Mouse (Mus musculus): ENCODE data around the gene Cgas. TPM values are rescaled to one million over a fixed set of nuclear protein-coding genes. Genes with fewer than 3 reads are reported as not detected.
A peak's percentile ranks its signal among the peaks of the same experiment; 100 is the strongest.

Cgas gene
- total and polyA plus RNA-seq, 3 experiments: 19.0 to 20.9 TPM; not detected in 1

DNA sequence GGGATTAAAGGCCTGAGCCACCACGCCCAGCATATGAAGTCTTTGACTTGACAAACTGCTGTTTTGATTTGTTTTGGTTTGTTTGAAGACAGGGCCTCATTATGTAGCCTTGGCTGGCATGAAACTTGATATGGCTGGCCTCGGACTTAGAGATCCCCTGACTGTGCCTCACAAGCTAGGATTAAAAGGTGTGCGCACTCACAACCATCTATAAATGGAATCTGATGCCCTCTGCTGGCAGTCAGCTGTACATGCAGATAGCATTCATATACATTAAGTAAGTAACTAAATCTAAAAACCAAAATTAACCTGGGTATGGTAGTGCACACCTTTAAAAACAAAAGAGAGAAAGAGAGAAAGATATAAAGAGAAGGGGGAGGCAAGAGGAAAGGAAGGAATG, 57.1 kb downstream of the Cgas start:
- no peaks in the 10 kb centered on the region for H3K79me2 ChIP-seq (ENCODE audit: control insufficient read depth, insufficient read depth, low read length, poor library complexity)
- no peak overlapping the region for H3K9ac ChIP-seq (ENCODE audit: control insufficient read depth, low read depth, low read length, poor library complexity, severe bottlenecking)
- H3K4me1 ChIP-seq (ENCODE audit: control insufficient read depth in 1 of 2, insufficient read depth in 2 of 2, low read length in 2 of 2): peaks cover 0 to 3% of the 10 kb centered on the region in 2 experiments; a peak in 1 of 4 replicates
- H3K4me3 ChIP-seq (ENCODE audit: control insufficient read depth in 1 of 2, insufficient read depth in 1 of 2, low read depth in 2 of 2, low read length in 2 of 2): no peak overlapping the region
- H3K36me3 ChIP-seq (ENCODE audit: control insufficient read depth in 1 of 2, insufficient read depth in 2 of 2, low read length in 2 of 2): 0 out of 4 replicates have a peak, but pooled peaks cover 0 to 2% of the 10 kb centered on the region in 2 experiments
- H3K27me3 ChIP-seq (ENCODE audit: control insufficient read depth in 1 of 2, insufficient read depth in 2 of 2, low read length in 2 of 2): no peaks in the 10 kb centered on the region; a peak in 1 of 4 replicates
- no peaks in the 10 kb centered on the region for H3K9me3 ChIP-seq (replicated peaks; ENCODE audit: insufficient read depth, low read length)
- DNase-seq (ENCODE audit: low read depth, low spot score): peak; percentile 60
- no peak for TF ChIP-seq MAZ (IDR thresholded peaks at IDR 0.05; ENCODE audit: low read depth, low read length)
- peak; percentile 58 to 87 (median 77) for TF ChIP-seq CTCF (IDR thresholded peaks at IDR 0.05 in 2 of 3, conservative IDR thresholded peaks at IDR 0.05 in 1 of 3; ENCODE audit: control insufficient read depth in 1 of 3, insufficient read depth in 1 of 3, low read depth in 2 of 3, low read length in 3 of 3, poor library complexity in 1 of 3, severe bottlenecking in 1 of 3)
- TF ChIP-seq ETS1 (IDR thresholded peaks at IDR 0.05; ENCODE audit: low read depth, low read length): no peak
- TF ChIP-seq POLR2A (IDR thresholded peaks at IDR 0.05; ENCODE audit: control insufficient read depth in 1 of 2, insufficient read depth in 1 of 2, low read depth in 1 of 2, low read length in 2 of 2, poor library complexity in 1 of 2): no peak
- TF ChIP-seq NRF1 (IDR thresholded peaks at IDR 0.05; ENCODE audit: insufficient read depth, low read depth, low read length, poor library complexity, severe bottlenecking): no peak
- TF ChIP-seq TAL1 (IDR thresholded peaks at IDR 0.05; ENCODE audit: low read length): no peak
- TF ChIP-seq EP300 (IDR thresholded peaks at IDR 0.05; ENCODE audit: low read depth in 1 of 2, low read length in 2 of 2): no peak
- no peak for TF ChIP-seq TBP (IDR thresholded peaks at IDR 0.05; ENCODE audit: low read depth, low read length)
- no peak for TF ChIP-seq MAFK (IDR thresholded peaks at IDR 0.05; ENCODE audit: borderline replicate concordance, low read depth, low read length)
- no peak for TF ChIP-seq RCOR1 (IDR thresholded peaks at IDR 0.05; ENCODE audit: low read depth, low read length)
- TF ChIP-seq MEF2A (IDR thresholded peaks at IDR 0.05; ENCODE audit: extremely low read depth, insufficient replicate concordance, low read depth, low read length, poor library complexity, severe bottlenecking): no peak
- TF ChIP-seq ZMIZ1 (IDR thresholded peaks at IDR 0.05; ENCODE audit: low read depth, low read length): no peak
- no peak for TF ChIP-seq USF2 (IDR thresholded peaks at IDR 0.05; ENCODE audit: borderline replicate concordance in 1 of 2, insufficient read depth in 1 of 2, low read depth in 1 of 2, low read length in 2 of 2)
- no peak for TF ChIP-seq E2F4 (IDR thresholded peaks at IDR 0.05; ENCODE audit: borderline replicate concordance, low read depth, low read length)
- TF ChIP-seq JUND (IDR thresholded peaks at IDR 0.05; ENCODE audit: low read depth, low read length): no peak
- TF ChIP-seq GATA1 (IDR thresholded peaks at IDR 0.05; ENCODE audit: low read depth, low read length): no peak
- TF ChIP-seq ELF1 (IDR thresholded peaks at IDR 0.05; ENCODE audit: low read depth, low read length): no peak
- TF ChIP-seq MAX (IDR thresholded peaks at IDR 0.05; ENCODE audit: low read length): no peak
- TF ChIP-seq ZNF384 (IDR thresholded peaks at IDR 0.05; ENCODE audit: low read depth, low read length): no peak
- TF ChIP-seq SMC3 (IDR thresholded peaks at IDR 0.05; ENCODE audit: low read depth, low read length): peak; percentile 89
- no peak for TF ChIP-seq NELFE (IDR thresholded peaks at IDR 0.05; ENCODE audit: low read depth, low read length)
- TF ChIP-seq MYB (IDR thresholded peaks at IDR 0.05; ENCODE audit: low read depth, low read length): no peak
- TF ChIP-seq POLR2AphosphoS2 (IDR thresholded peaks at IDR 0.05; ENCODE audit: low read length): no peak
- no peak for TF ChIP-seq USF1 (IDR thresholded peaks at IDR 0.05; ENCODE audit: low read depth, low read length)
- peak; percentile 57 for TF ChIP-seq ZC3H11A (IDR thresholded peaks at IDR 0.05; ENCODE audit: low read depth, low read length)
- TF ChIP-seq RAD21 (IDR thresholded peaks at IDR 0.05; ENCODE audit: low read depth, low read length): peak; percentile 71
- no peak for TF ChIP-seq GABPA (IDR thresholded peaks at IDR 0.05; ENCODE audit: low read depth, low read length)
- TF ChIP-seq POLR2AphosphoS5 (IDR thresholded peaks at IDR 0.05; ENCODE audit: borderline replicate concordance, low read depth, low read length): no peak
- no peak for TF ChIP-seq UBTF (IDR thresholded peaks at IDR 0.05; ENCODE audit: borderline replicate concordance, insufficient read depth, low read depth, low read length)
- no peak for TF ChIP-seq TCF12 (IDR thresholded peaks at IDR 0.05; ENCODE audit: low read depth, low read length)
- H3K27ac ChIP-seq (ENCODE audit: control insufficient read depth, low read depth, low read length): no peak overlapping the region
